Mouse (Mus musculus) telencephalon, adult 2 months (tissue): ENCODE measurements around the gene Zfp750.

Experiments used
- DNase-seq: peaks from one replicate; pipeline ENCODE4 v3.0.0-alpha.2; 2011; ENCODE audit warnings: low read depth, low spot score

Gene Zfp750

DNA sequence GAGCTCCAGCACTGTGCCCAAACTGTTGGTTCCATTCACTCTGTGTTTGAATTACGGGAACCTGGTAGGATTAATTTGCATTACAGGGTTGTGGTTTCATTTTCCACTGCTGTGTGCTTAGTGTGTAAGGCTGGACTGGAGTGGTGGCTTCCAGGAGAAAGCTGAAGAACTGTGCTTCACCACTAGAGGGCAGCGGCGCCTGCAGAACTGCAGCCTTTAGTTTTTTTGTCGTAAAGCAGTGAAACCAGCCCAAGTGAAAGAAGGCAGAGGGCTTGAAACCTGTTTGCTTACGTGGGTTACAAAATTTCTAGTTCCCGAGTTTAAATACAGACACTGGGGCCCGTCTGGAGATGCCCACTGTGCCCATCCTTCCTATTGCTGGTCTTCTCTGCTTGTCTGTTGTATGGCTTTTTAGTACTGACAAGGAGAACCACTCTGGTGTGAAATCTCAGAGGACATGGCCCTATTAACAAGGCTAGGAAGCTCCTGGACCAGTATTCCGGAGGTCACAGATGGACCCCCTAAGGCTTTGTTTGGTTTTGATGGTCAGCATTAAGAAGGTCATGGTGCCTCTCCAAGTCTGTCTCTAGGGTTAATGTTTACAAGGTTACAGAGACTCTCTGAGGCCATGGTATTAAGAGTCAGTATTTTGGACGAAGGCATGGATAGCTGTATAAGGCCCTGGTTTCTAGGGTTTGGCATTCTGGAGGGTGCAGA is 43.3 kb downstream of the Zfp750 start:
- no peak for DNase-seq

DNA sequence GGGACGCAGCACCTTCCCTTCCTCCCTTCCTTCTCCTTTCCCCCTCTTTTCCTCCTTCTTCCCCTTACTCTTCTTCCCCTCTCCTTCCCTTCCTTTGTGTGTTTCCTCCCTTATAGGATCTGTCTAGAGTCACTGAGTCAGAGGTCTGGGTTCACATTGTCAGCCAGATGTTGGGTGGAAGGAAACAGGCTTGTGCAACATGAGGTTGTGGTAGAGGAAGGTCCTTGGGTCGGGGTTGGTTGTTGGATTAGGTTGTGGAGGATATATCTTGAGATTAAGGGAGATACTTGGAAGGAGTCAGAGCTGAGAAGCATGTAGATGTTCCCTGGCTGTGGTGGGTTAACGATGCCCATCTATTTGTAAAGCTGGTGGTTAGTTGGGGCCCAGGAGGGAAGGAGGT is 44.3 kb downstream of the Zfp750 start:
- DNase-seq: no peak

DNA sequence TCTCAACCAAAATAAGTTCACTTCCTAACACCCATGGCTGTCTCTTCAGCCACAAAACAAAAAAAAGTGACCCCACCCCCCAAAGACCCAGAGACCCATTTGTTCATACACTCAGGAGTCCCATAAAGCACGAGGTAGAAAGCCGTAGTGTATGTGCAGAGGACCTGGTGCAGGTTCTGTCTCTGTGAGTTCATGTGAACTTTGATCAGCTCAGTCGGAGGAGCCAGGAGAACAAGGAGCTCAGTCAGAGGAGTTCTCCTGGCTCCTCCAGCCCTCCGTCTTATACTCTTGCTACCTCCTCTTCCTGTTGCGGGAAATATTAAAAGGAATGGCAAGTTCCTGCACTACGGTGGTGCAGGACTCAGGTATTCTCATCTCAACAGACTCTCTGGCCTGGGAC is 51.7 kb downstream of the Zfp750 start:
- no peak for DNase-seq
